Mouse (Mus musculus): ENCODE data around the gene Dnajc12. TPM values are rescaled to one million over a fixed set of nuclear protein-coding genes. Genes with fewer than 3 reads are reported as not detected.

The Dnajc12 gene
- total RNA-seq, 1 experiment from 2014 or later: 0.95 TPM

Other genes starting within 250 kb of the Dnajc12 start
- gene Mypn, start 178.5 kb upstream of the Dnajc12 start, total RNA-seq (2017): 0.19 TPM in 1 of 3 replicates, not detected in the others
- 397 to 474 TPM (median 450 TPM) in 3 replicates for gene Herc4, start 138.6 kb upstream of the Dnajc12 start, total RNA-seq (2017)
- gene Sirt1, start 739 bp upstream of the Dnajc12 start, total RNA-seq (2017): 57.4 to 70.4 TPM (median 60.1 TPM) in 3 replicates
- gene Gm7075, start 39.3 kb downstream of the Dnajc12 start, total RNA-seq (2017): not detected in 3 replicates
- not detected in 3 replicates for gene Ctnna3, start 47.7 kb downstream of the Dnajc12 start, total RNA-seq (2017)